Mouse (Mus musculus): ENCODE results near the gene Rars. TPM values are rescaled to one million over a fixed set of nuclear protein-coding genes. Genes with fewer than 3 reads are reported as not detected.

Rars gene
- total and polyA plus RNA-seq, 2 experiments from 2014 or later, result 41.3 to 61.9 TPM

DNA sequence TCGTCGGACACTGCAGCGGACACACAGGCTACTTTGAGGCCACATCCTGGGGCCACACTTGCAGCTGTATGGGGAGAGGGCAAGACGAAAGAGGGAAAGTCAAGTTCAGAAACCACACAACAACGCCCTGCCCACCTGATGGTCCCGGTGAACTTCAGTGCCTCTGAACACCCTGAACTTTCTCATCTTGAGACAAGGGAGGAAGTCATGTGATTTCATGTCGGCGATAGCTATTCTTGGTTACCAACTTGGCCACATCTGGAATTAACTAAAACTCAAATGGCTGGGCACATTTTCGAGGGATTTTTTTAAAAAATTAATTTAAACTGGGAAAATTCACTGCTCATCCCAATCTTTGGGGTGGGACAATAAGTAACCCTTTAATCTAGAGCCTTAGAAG lies 36.7 kb upstream of the Rars start:
- ATAC-seq (ENCODE audit: low FRiP score), result no peak
- no peaks in the 10 kb centered on the region for H3K9me3 ChIP-seq (ENCODE audit: low read length)
- H3K4me1 ChIP-seq (ENCODE audit: insufficient read depth, low read length), result peaks cover 1% of the 10 kb centered on the region; the same call in 1 of the 2 replicates
- no peak overlapping the region for H3K4me3 ChIP-seq (ENCODE audit: low read depth, low read length)
- no peak overlapping the region for H3K4me2 ChIP-seq (ENCODE audit: low read depth, low read length, poor library complexity, severe bottlenecking)
- 90% methylated on average over 9 of the region's 9 CpGs for WGBS
- no peak overlapping the region for H3K9ac ChIP-seq (replicated peaks; ENCODE audit: low read length, poor library complexity, severe bottlenecking)
- no peak overlapping the region for H3K27ac ChIP-seq (ENCODE audit: low read depth, low read length)
- peaks cover 20% of the 10 kb centered on the region; the same call in 1 of the 2 replicates for H3K36me3 ChIP-seq (ENCODE audit: insufficient read depth, low read length)
- DNase-seq (ENCODE audit: low spot score), result no peak
- no peak for TF ChIP-seq CTCF (IDR thresholded peaks at IDR 0.05)
- no peaks in the 10 kb centered on the region for H3K27me3 ChIP-seq (ENCODE audit: insufficient read depth, low read length)

GRCm38 (mm10) chr11:35866140-35866539 lies 31.8 kb upstream of the Rars start:
- DNase-seq (ENCODE audit: low spot score) (no peak), ATAC-seq (ENCODE audit: low FRiP score) (no peak)
- WGBS, result 22% methylated on average over 7 of the region's 7 CpGs
- H3K36me3 ChIP-seq (ENCODE audit: insufficient read depth, low read length), result peaks cover 14% of the 10 kb centered on the region; the same call in 1 of the 2 replicates
- no peak for TF ChIP-seq CTCF (IDR thresholded peaks at IDR 0.05)
- no peak overlapping the region for H3K9ac ChIP-seq (replicated peaks; ENCODE audit: low read length, poor library complexity, severe bottlenecking)
- peak overlapping the region; percentile 82 for H3K27ac ChIP-seq (ENCODE audit: low read depth, low read length)
- no peak overlapping the region for H3K4me2 ChIP-seq (ENCODE audit: low read depth, low read length, poor library complexity, severe bottlenecking)
- no peaks in the 10 kb centered on the region for H3K9me3 ChIP-seq (ENCODE audit: low read length)
- H3K4me3 ChIP-seq (ENCODE audit: low read depth, low read length), result no peak overlapping the region
- peaks cover 22% of the 10 kb centered on the region for H3K4me1 ChIP-seq (ENCODE audit: insufficient read depth, low read length)
- no peaks in the 10 kb centered on the region for H3K27me3 ChIP-seq (ENCODE audit: insufficient read depth, low read length)

DNA sequence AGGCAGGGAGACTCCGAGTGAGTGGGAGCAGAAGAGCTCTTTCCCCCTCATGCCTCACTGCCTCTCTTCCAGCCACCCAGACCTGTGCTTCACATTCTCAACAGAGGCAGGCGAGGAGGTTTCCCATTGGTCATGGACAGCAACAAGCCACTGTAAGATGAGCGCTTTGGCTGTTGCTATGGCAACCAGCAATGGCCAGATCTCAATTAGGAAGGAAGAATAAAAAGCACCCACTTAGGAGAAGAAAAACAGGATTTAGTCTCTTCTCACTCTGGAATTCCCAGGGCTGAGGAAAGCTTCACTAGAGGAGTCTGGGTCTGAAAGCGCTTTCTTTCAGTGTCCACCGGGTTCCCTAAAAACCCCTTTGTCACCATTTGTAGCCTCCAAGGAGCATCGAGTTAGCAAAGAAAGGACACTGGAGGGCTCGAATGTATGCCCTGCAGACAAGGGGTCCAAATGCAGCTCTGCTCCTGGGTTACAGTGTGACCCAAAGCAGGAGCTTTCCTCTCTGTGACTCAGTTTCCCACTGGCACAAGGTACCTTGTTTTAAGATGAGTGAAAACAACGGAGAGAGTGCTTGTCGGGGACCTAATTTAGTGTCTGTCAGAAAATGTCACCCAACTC lies 30.8 kb upstream of the Rars start:
- no peak for TF ChIP-seq CTCF (IDR thresholded peaks at IDR 0.05)
- peaks cover 22% of the 10 kb centered on the region for H3K4me1 ChIP-seq (ENCODE audit: insufficient read depth, low read length)
- peak; percentile 91 for ATAC-seq (ENCODE audit: low FRiP score)
- 10% methylated on average over 9 of the region's 9 CpGs for WGBS
- H3K4me2 ChIP-seq (ENCODE audit: low read depth, low read length, poor library complexity, severe bottlenecking), result 0 out of 2 replicates have a peak overlapping the region, but pooled peaks have one; percentile 12
- 0 out of 2 replicates have a peak, but pooled peaks cover 6% of the 10 kb centered on the region for H3K36me3 ChIP-seq (ENCODE audit: insufficient read depth, low read length)
- DNase-seq (ENCODE audit: low spot score), result peak; percentile 92
- no peak overlapping the region for H3K4me3 ChIP-seq (ENCODE audit: low read depth, low read length)
- no peak overlapping the region for H3K9ac ChIP-seq (replicated peaks; ENCODE audit: low read length, poor library complexity, severe bottlenecking)
- H3K27me3 ChIP-seq (ENCODE audit: insufficient read depth, low read length), result no peaks in the 10 kb centered on the region
- H3K27ac ChIP-seq (ENCODE audit: low read depth, low read length), result peak overlapping the region; percentile 82
- no peaks in the 10 kb centered on the region for H3K9me3 ChIP-seq (ENCODE audit: low read length)

DNA sequence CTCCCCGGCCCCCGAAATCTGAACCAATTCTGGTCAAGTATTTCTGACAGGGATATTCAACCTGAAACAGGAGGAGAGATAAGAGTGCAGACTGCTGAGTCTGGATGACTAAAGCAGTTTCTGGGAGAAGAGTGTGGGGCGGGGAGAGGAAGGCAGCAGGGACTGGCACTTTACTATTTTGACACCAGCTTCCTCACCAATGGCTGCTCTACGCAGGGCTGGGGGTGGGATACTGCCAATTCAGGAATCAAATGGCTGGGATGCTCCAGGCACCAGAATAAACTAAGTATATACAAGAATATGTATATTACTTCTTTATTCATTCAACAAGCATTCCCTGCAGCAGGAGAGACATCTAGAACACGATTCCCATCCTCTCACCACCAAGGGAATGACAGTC lies 29.3 kb upstream of the Rars start:
- Histone ChIP-seq H3K4me2 (ENCODE audit: low read depth, low read length, poor library complexity, severe bottlenecking) (no peak overlapping the region), H3K9me3 (ENCODE audit: low read length) (no peaks in the 10 kb centered on the region), H3K27me3 (ENCODE audit: insufficient read depth, low read length) (no peaks in the 10 kb centered on the region), H3K9ac (replicated peaks; ENCODE audit: low read length, poor library complexity, severe bottlenecking) (no peak overlapping the region), H3K4me3 (ENCODE audit: low read depth, low read length) (no peak overlapping the region), H3K27ac (ENCODE audit: low read depth, low read length) (peak overlapping the region; percentile 82; the same call in 1 of the 2 replicates), H3K36me3 (ENCODE audit: insufficient read depth, low read length) (0 out of 2 replicates have a peak, but pooled peaks cover under 1% of the 10 kb centered on the region), H3K4me1 (ENCODE audit: insufficient read depth, low read length) (peaks cover 22% of the 10 kb centered on the region)
- WGBS, result 80% methylated on average over 5 of the region's 5 CpGs
- ATAC-seq (ENCODE audit: low FRiP score) (no peak), DNase-seq (ENCODE audit: low spot score) (no peak)
- no peak for TF ChIP-seq CTCF (IDR thresholded peaks at IDR 0.05)

GRCm38 (mm10) chr11:35857395-35858067 lies 23.2 kb upstream of the Rars start:
- DNase-seq (ENCODE audit: low spot score) (no peak), ATAC-seq (ENCODE audit: low FRiP score) (no peak)
- Histone ChIP-seq H3K4me1 (ENCODE audit: insufficient read depth, low read length) (peaks cover 12% of the 10 kb centered on the region; the same call in 1 of the 2 replicates), H3K4me3 (ENCODE audit: low read depth, low read length) (no peak overlapping the region), H3K9me3 (ENCODE audit: low read length) (no peaks in the 10 kb centered on the region), H3K27me3 (ENCODE audit: insufficient read depth, low read length) (no peaks in the 10 kb centered on the region), H3K9ac (replicated peaks; ENCODE audit: low read length, poor library complexity, severe bottlenecking) (no peak overlapping the region), H3K4me2 (ENCODE audit: low read depth, low read length, poor library complexity, severe bottlenecking) (no peak overlapping the region), H3K27ac (ENCODE audit: low read depth, low read length) (peak overlapping the region; percentile 76), H3K36me3 (ENCODE audit: insufficient read depth, low read length) (no peaks in the 10 kb centered on the region)
- 65% methylated on average over 12 of the region's 12 CpGs for WGBS
- no peak for TF ChIP-seq CTCF (IDR thresholded peaks at IDR 0.05)
